Mouse (Mus musculus) limb, embryonic 12.5 days (tissue): ENCODE measurements around the gene Wdr73. TPM values are rescaled to one million over a fixed set of nuclear protein-coding genes. Genes with fewer than 3 reads are reported as not detected.

Experiments
- ATAC-seq: fragments of 200-750 bp; cut with Nextera tagmentation; 2 replicates; pipeline ENCODE4 v1.8.0; 2017; ENCODE audit warnings: low read depth, moderate TSS enrichment; ENCODE audit not compliant: insufficient number of reproducible peaks, insufficient read depth, low FRiP score, low TSS enrichment
- H3K27ac ChIP-seq: fragments of 300-500 bp; sonication (generic); 2 replicates; pipeline ENCODE4 v1.5.1; 2016; ENCODE audit warnings: mild to moderate bottlenecking, moderate library complexity
- H3K27me3 ChIP-seq: fragments of 300-500 bp; sonication (generic); 2 replicates; pipeline ENCODE4 v1.6.1; 2016; ENCODE audit warnings: mild to moderate bottlenecking, moderate library complexity
- H3K36me3 ChIP-seq: fragments of 300-500 bp; sonication (generic); 2 replicates; pipeline ENCODE4 v1.6.1; 2016; ENCODE audit warnings: mild to moderate bottlenecking, moderate library complexity
- H3K4me1 ChIP-seq: fragments of 300-500 bp; sonication (generic); replicated peaks from 2 replicates; pipeline ENCODE4 v1.6.1; 2016
- H3K4me2 ChIP-seq: fragments of 300-500 bp; sonication (generic); 2 replicates; pipeline ENCODE4 v1.6.1; 2016; ENCODE audit warnings: mild to moderate bottlenecking, moderate library complexity
- H3K4me3 ChIP-seq: fragments of 300-500 bp; sonication (generic); replicated peaks from 2 replicates; pipeline ENCODE4 v1.5.1; 2016; ENCODE audit warnings: mild to moderate bottlenecking
- H3K9ac ChIP-seq: fragments of 300-500 bp; sonication (generic); replicated peaks from 2 replicates; pipeline ENCODE4 v1.6.1; 2016; ENCODE audit warnings: mild to moderate bottlenecking, moderate library complexity
- H3K9me3 ChIP-seq: fragments of 300-500 bp; sonication (generic); 2 replicates; pipeline ENCODE4 v1.6.1; 2016; ENCODE audit warnings: mild to moderate bottlenecking, moderate library complexity
- WGBS: fragments of 180-500 bp; shearing (Covaris S2); methylation state at CpG from one replicate; pipeline ENCODE4 v1.1.7; 2016; 5-methylcytosine and 5-hydroxymethylcytosine counted together
- polyA plus RNA-seq: library from polyadenylated mRNA; unstranded; fragments of >200 nt; fragmentation: Nextera tagmentation; extraction: Ambion mirVana; gene quantifications from 2 replicates; pipeline ENCODE4 v1.2.1, GENCODE M21; 2016

The Wdr73 gene
- polyA plus RNA-seq, 1 experiment from 2014 or later = 35.2 TPM

- Histone ChIP-seq H3K27me3 (no peaks in the 10 kb centered on the region), H3K4me1 (no peaks in the 10 kb centered on the region), H3K27ac (no peak overlapping the region), H3K4me2 (no peak overlapping the region), H3K4me3 (no peak overlapping the region), H3K9me3 (no peaks in the 10 kb centered on the region), H3K36me3 (no peaks in the 10 kb centered on the region), H3K9ac (no peak overlapping the region)
- WGBS = 32% methylated on average over 4 of the region's 4 CpGs
- no peak for ATAC-seq
Observed at GRCm38 (mm10) chr7:80849710-80850109, 51.4 kb downstream of the Wdr73 start.

GRCm38 (mm10) chr7:80849267-80849666, 51.8 kb downstream of the Wdr73 start:
- WGBS = 81% methylated on average over 2 of the region's 2 CpGs
- Histone ChIP-seq H3K36me3 (no peaks in the 10 kb centered on the region), H3K4me1 (no peaks in the 10 kb centered on the region), H3K9ac (no peak overlapping the region), H3K27me3 (no peaks in the 10 kb centered on the region), H3K27ac (no peak overlapping the region), H3K4me3 (no peak overlapping the region), H3K9me3 (no peaks in the 10 kb centered on the region), H3K4me2 (no peak overlapping the region)
- no peak for ATAC-seq

GRCm38 (mm10) chr7:80846709-80847108, 54.4 kb downstream of the Wdr73 start:
- no peaks in the 10 kb centered on the region for H3K36me3 ChIP-seq
- H3K4me2 ChIP-seq = no peak overlapping the region
- ATAC-seq = no peak
- H3K27me3 ChIP-seq = no peaks in the 10 kb centered on the region
- H3K4me1 ChIP-seq = no peaks in the 10 kb centered on the region
- no peak overlapping the region for H3K4me3 ChIP-seq
- no peak overlapping the region for H3K9ac ChIP-seq
- WGBS = 86% methylated on average over 5 of the region's 5 CpGs
- no peak overlapping the region for H3K27ac ChIP-seq
- H3K9me3 ChIP-seq = no peaks in the 10 kb centered on the region

- Histone ChIP-seq H3K4me3 (no peak overlapping the region), H3K27ac (no peak overlapping the region), H3K9me3 (no peaks in the 10 kb centered on the region), H3K9ac (no peak overlapping the region), H3K27me3 (no peaks in the 10 kb centered on the region), H3K36me3 (no peaks in the 10 kb centered on the region), H3K4me1 (no peaks in the 10 kb centered on the region), H3K4me2 (no peak overlapping the region)
- 85% methylated on average over 10 of the region's 10 CpGs for WGBS
- ATAC-seq = no peak
Observed at GRCm38 (mm10) chr7:80846280-80846678, 54.8 kb downstream of the Wdr73 start.

- Histone ChIP-seq H3K4me1 (no peaks in the 10 kb centered on the region), H3K9ac (no peak overlapping the region), H3K4me2 (no peak overlapping the region), H3K27ac (no peak overlapping the region), H3K4me3 (no peak overlapping the region), H3K36me3 (no peaks in the 10 kb centered on the region), H3K9me3 (no peaks in the 10 kb centered on the region), H3K27me3 (no peaks in the 10 kb centered on the region)
- ATAC-seq = no peak
- 72% methylated on average over 15 of the region's 15 CpGs for WGBS
Observed at GRCm38 (mm10) chr7:80845621-80846279, 55.3 kb downstream of the Wdr73 start.

GRCm38 (mm10) chr7:80844691-80845090, 56.4 kb downstream of the Wdr73 start:
- H3K4me1 ChIP-seq = no peaks in the 10 kb centered on the region
- H3K9ac ChIP-seq = no peak overlapping the region
- no peak overlapping the region for H3K4me3 ChIP-seq
- no peaks in the 10 kb centered on the region for H3K36me3 ChIP-seq
- H3K27me3 ChIP-seq = no peaks in the 10 kb centered on the region
- ATAC-seq = no peak
- H3K27ac ChIP-seq = no peak overlapping the region
- no peak overlapping the region for H3K4me2 ChIP-seq
- H3K9me3 ChIP-seq = no peaks in the 10 kb centered on the region
- WGBS = 91% methylated on average over 12 of the region's 12 CpGs

- no peaks in the 10 kb centered on the region for H3K4me1 ChIP-seq
- H3K9me3 ChIP-seq = no peaks in the 10 kb centered on the region
- no peak overlapping the region for H3K9ac ChIP-seq
- H3K36me3 ChIP-seq = no peaks in the 10 kb centered on the region
- H3K27ac ChIP-seq = no peak overlapping the region
- ATAC-seq = no peak
- H3K4me2 ChIP-seq = no peak overlapping the region
- no peaks in the 10 kb centered on the region for H3K27me3 ChIP-seq
- 91% methylated on average over 8 of the region's 8 CpGs for WGBS
- no peak overlapping the region for H3K4me3 ChIP-seq
Observed at GRCm38 (mm10) chr7:80843910-80844640, 57.0 kb downstream of the Wdr73 start.

GRCm38 (mm10) chr7:80843176-80843575, 57.9 kb downstream of the Wdr73 start:
- ATAC-seq = no peak
- Histone ChIP-seq H3K9me3 (no peaks in the 10 kb centered on the region), H3K9ac (no peak overlapping the region), H3K27me3 (no peaks in the 10 kb centered on the region), H3K27ac (no peak overlapping the region), H3K4me3 (no peak overlapping the region), H3K4me1 (no peaks in the 10 kb centered on the region), H3K36me3 (no peaks in the 10 kb centered on the region), H3K4me2 (no peak overlapping the region)
- 93% methylated on average over 1 of the region's 1 CpGs for WGBS

- WGBS = 75% methylated on average over 5 of the region's 5 CpGs
- no peaks in the 10 kb centered on the region for H3K36me3 ChIP-seq
- 0 out of 2 replicates have a peak, but pooled peaks cover 3% of the 10 kb centered on the region for H3K4me1 ChIP-seq
- ATAC-seq = no peak
- no peaks in the 10 kb centered on the region for H3K9me3 ChIP-seq
- H3K27ac ChIP-seq = no peak overlapping the region
- H3K9ac ChIP-seq = no peak overlapping the region
- no peaks in the 10 kb centered on the region; the same call in 1 of the 2 replicates for H3K27me3 ChIP-seq
- no peak overlapping the region for H3K4me3 ChIP-seq
- no peak overlapping the region for H3K4me2 ChIP-seq
Observed at GRCm38 (mm10) chr7:80842132-80842531, 58.9 kb downstream of the Wdr73 start.

- Histone ChIP-seq H3K4me3 (no peak overlapping the region), H3K9ac (no peak overlapping the region), H3K27me3 (no peaks in the 10 kb centered on the region; the same call in 1 of the 2 replicates), H3K4me2 (no peak overlapping the region), H3K27ac (no peak overlapping the region), H3K9me3 (no peaks in the 10 kb centered on the region), H3K4me1 (peaks cover 4% of the 10 kb centered on the region; the same call in 1 of the 2 replicates), H3K36me3 (no peaks in the 10 kb centered on the region)
- WGBS = 79% methylated on average over 4 of the region's 4 CpGs
- ATAC-seq = no peak
Observed at GRCm38 (mm10) chr7:80840937-80841336, 60.1 kb downstream of the Wdr73 start.
